Mouse (Mus musculus): ENCODE results near the gene Esm1.
A peak's percentile ranks its signal among the peaks of the same experiment; 100 is the strongest.
"Not testable (repeated sequence)": the region's sequence is repeated elsewhere in the genome, so short reads cannot be mapped to it uniquely, and the experiment has no call there.

Gene Esm1

DNA sequence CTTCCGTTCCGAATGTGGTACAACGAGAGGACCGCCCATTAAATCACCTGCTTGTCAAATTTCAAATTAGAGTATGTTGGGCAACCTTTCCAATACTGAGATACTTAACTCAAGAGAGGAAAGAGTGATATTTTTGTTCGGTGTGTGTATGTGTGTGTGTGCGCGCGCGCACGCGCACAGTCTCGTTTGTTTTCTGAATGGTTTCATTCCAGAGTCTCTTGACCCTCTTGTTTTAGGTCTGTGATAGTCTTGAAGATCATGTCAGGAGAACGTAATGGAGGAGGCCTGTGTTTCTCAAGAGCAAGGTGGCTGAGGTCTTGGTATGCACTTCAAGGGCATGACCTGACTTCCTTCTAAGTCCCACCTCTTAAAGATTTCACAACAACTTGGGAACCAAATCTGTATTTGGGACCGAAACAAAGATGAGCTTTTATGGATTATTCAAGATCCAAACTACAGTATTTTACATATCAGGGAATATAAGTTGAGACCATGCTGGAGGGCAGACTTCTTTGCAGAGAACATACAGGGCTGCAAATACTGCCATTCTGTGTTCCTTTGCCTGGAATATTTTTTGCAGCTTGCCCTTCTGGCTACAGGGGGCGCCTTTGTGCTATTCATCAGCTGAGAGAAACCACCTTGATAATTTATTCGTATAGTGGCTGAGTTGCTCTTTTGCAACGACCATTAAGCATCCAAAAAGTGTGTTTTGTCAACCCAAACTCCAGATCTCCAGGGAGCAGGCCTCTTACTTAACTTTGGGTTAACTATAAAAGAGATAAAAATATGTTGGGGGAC, 18.4 kb downstream of the Esm1 start:
- DNase-seq (ENCODE audit: low read depth, low spot score), result no peak

- DNase-seq (ENCODE audit: low read depth, low spot score), result no peak
Measured at GRCm38 (mm10) chr13:113242129-113242528, 32.7 kb downstream of the Esm1 start.

GRCm38 (mm10) chr13:113245025-113245424, 35.6 kb downstream of the Esm1 start:
- DNase-seq (ENCODE audit: low read depth, low spot score), result no peak

- DNase-seq (ENCODE audit: low read depth, low spot score), result not testable (repeated sequence)
Measured at GRCm38 (mm10) chr13:113252580-113252979, 43.1 kb downstream of the Esm1 start.

- DNase-seq (ENCODE audit: low read depth, low spot score), result no peak
Measured at GRCm38 (mm10) chr13:113256766-113257165, 47.3 kb downstream of the Esm1 start.

- no peak for DNase-seq (ENCODE audit: low read depth, low spot score)
Measured at GRCm38 (mm10) chr13:113257190-113257589, 47.7 kb downstream of the Esm1 start.

DNA sequence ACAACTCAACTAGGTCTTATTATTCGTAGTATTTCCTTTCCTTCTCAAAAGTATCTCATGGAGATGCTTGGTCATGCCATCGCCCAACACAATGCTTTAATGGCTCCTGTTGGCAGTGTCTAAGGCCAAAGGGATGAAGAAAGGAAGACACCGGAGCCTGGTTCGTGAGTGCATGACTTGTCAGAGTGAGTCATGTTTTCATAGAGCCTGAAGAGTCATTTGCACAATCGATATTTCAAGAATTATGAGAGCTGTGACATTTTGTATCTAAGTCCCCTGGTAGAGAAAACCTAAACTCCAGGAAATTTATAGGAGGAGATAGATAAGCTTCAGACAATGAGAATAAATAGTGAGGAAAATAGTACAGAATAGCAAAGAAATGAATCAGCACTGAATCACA, 49.8 kb downstream of the Esm1 start:
- no peak for DNase-seq (ENCODE audit: low read depth, low spot score)

GRCm38 (mm10) chr13:113262822-113263221, 53.4 kb downstream of the Esm1 start:
- DNase-seq (ENCODE audit: low read depth, low spot score), result no peak

DNA sequence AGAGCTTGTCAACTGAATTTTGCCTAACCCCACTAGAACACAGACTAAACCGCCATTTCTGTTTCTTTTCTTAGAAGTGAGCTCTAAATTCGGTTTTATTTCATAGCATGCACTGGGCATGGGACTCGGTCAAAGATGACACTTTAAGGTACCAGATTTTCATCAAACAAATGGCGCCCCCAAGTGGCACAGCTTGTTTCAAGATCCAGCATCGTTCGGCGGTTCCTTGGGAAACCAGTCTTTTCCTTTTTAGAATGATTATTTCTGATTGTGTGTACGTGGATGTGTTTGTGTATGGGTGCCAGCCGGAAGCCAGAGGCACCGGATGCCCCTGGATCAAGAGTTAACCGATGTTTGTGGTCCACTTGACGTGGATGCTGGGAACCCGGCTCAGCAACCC, 55.8 kb downstream of the Esm1 start:
- DNase-seq (ENCODE audit: low read depth, low spot score), result no peak

DNA sequence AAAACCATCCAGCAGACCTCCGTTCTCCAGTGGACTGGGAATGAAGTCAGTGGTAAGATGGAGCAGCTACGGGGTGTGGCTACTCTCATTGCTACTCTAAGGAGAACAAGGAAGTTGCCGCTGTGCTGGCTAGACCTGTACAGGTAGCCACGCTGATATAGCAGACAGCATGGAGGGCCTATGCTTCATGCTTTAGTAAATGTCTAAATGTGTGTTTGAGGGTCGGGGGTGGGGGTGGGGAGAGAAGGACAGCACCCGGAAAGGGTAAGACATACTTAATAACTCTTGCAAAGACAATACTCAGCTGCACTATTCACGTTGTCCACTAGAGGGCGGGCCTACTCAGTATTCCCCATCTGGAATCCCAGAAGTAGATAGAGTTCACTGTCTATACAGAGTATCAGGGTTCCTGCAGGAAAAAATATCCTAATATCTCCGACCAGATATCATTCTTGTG, 57.1 kb downstream of the Esm1 start:
- DNase-seq (ENCODE audit: low read depth, low spot score), result peak; percentile 45

GRCm38 (mm10) chr13:113267204-113267603, 57.7 kb downstream of the Esm1 start:
- DNase-seq (ENCODE audit: low read depth, low spot score), result no peak
